In genomic region chr2:73264611-73265195, GRCm38 (mm10) we compare ENCODE assay signal across 10 mouse cellular contexts. TPM values are rescaled to one million over a fixed set of nuclear protein-coding genes. Genes with fewer than 3 reads are reported as not detected.
DNase-seq lines count a peak whose midpoint lies in the region; ATAC-seq and TF ChIP-seq lines count a peak whose summit lies in the region.
"Had no signal": no experiment of that assay in that cellular context is flagged by ENCODE, and none has a peak within 500 bp of the region (broad histone marks: within the 10 kb centered on the region; RNA-seq: fewer than 3 reads in every experiment).

No protein-coding gene starts in this region.

- no peak for ATAC-seq in heart, embryonic 13.5 days (ENCODE audit: extremely low read depth, insufficient number of reproducible peaks, low FRiP score, low TSS enrichment)
- ATAC-seq in hindbrain, embryonic 13.5 days (ENCODE audit: low FRiP score), result no peak
- no peak for ATAC-seq in midbrain, embryonic 14.5 days (ENCODE audit: low FRiP score, low TSS enrichment)

- H3K9me3 ChIP-seq in heart, embryonic 13.5 days, result peaks cover 3% of the 10 kb centered on the region; the same call in 1 of the 2 replicates
- 0 out of 2 replicates have a peak, but pooled peaks cover 3% of the 10 kb centered on the region for H3K9me3 ChIP-seq in hindbrain, embryonic 13.5 days
- H3K9me3 ChIP-seq in midbrain, embryonic 14.5 days (ENCODE audit: control insufficient read depth, low read length), result no peaks in the 10 kb centered on the region

- TF ChIP-seq POLR2A in bone marrow macrophage, adult 2 months (IDR thresholded peaks at IDR 0.05; ENCODE audit: borderline replicate concordance, low read depth, low read length), result no peak

- peaks cover 29% of the 10 kb centered on the region for H3K4me1 ChIP-seq in heart, embryonic 13.5 days
- no peaks in the 10 kb centered on the region for H3K4me1 ChIP-seq in bone marrow macrophage, adult 2 months (ENCODE audit: control insufficient read depth, insufficient read depth, low read length)
- peaks cover 14% of the 10 kb centered on the region for H3K4me1 ChIP-seq in hindbrain, embryonic 13.5 days (replicated peaks)
- H3K4me1 ChIP-seq in midbrain, embryonic 14.5 days (ENCODE audit: control insufficient read depth, insufficient read depth, low read length), result peaks cover 6% of the 10 kb centered on the region; the same call in 1 of the 2 replicates

- TF ChIP-seq CTCF in bone marrow macrophage, adult 2 months (IDR thresholded peaks at IDR 0.05; ENCODE audit: low read depth, low read length), result no peak

- H3K9ac ChIP-seq in heart, embryonic 13.5 days, result peak overlapping the region; percentile 73
- H3K9ac ChIP-seq in hindbrain, embryonic 13.5 days, result no peak overlapping the region
- no peak overlapping the region for H3K9ac ChIP-seq in midbrain, embryonic 14.5 days (replicated peaks; ENCODE audit: low read length)

- no peak for DNase-seq in heart, adult 9 months (ENCODE audit: low spot score in 2 of 2)
- DNase-seq in midbrain, embryonic 14.5 days, result peak; percentile 24
- no peak for DNase-seq in spleen, postnatal 36 days (ENCODE audit: low spot score in 2 of 2)
- DNase-seq in adrenal gland, postnatal 14 days, result no peak
- no peak for DNase-seq in T-cell, adult 2 months (ENCODE audit: low spot score)
- DNase-seq: right cerebral cortex, postnatal 14 days had no signal

- H3K27me3 ChIP-seq in heart, embryonic 13.5 days (replicated peaks), result peaks cover 76% of the 10 kb centered on the region
- peaks cover 80% of the 10 kb centered on the region for H3K27me3 ChIP-seq in hindbrain, embryonic 13.5 days
- H3K27me3 ChIP-seq in midbrain, embryonic 14.5 days (ENCODE audit: control insufficient read depth, insufficient read depth, low read length), result peaks cover 72% of the 10 kb centered on the region

- no peak overlapping the region for H3K27ac ChIP-seq in heart, embryonic 13.5 days (replicated peaks)
- H3K27ac ChIP-seq in bone marrow macrophage, adult 2 months (ENCODE audit: insufficient read depth, low read depth, low read length), result no peak overlapping the region
- H3K27ac ChIP-seq in hindbrain, embryonic 13.5 days, result no peak overlapping the region
- H3K27ac ChIP-seq in midbrain, embryonic 14.5 days (replicated peaks; ENCODE audit: low read depth, low read length), result no peak overlapping the region

- peak overlapping the region; percentile 55 for H3K4me3 ChIP-seq in heart, embryonic 13.5 days
- peak overlapping the region; percentile 1; the same call in 1 of the 2 replicates for H3K4me3 ChIP-seq in bone marrow macrophage, adult 2 months (ENCODE audit: insufficient read depth, low read length)
- no peak overlapping the region for H3K4me3 ChIP-seq in hindbrain, embryonic 13.5 days
- H3K4me3 ChIP-seq in midbrain, embryonic 14.5 days (replicated peaks; ENCODE audit: low read depth, low read length), result no peak overlapping the region

- WGBS in heart, embryonic 13.5 days, result 7% methylated on average over 11 of the region's 11 CpGs
- 10% methylated on average over 11 of the region's 11 CpGs for WGBS in hindbrain, embryonic 13.5 days
- WGBS in midbrain, embryonic 14.5 days, result 8% methylated on average over 11 of the region's 11 CpGs

- H3K36me3 ChIP-seq in heart, embryonic 13.5 days, result no peaks in the 10 kb centered on the region
- H3K36me3 ChIP-seq in hindbrain, embryonic 13.5 days, result no peaks in the 10 kb centered on the region
- H3K36me3 ChIP-seq in midbrain, embryonic 14.5 days (ENCODE audit: control insufficient read depth, insufficient read depth, low read length), result no peaks in the 10 kb centered on the region

- peak overlapping the region; percentile 84 for H3K4me2 ChIP-seq in heart, embryonic 13.5 days
- peak overlapping the region; percentile 51 for H3K4me2 ChIP-seq in hindbrain, embryonic 13.5 days
- H3K4me2 ChIP-seq in midbrain, embryonic 14.5 days (ENCODE audit: low read length), result peak overlapping the region; percentile 48; the same call in 1 of the 2 replicates

RNA-seq across cellular contexts. Expression of gene Sp9, which starts 7.0 kb away (rescaled TPM):
- 0.04 TPM in 1 of 2 replicates, not detected in the other for polyA plus RNA-seq in heart, embryonic 13.5 days (2015; fragmentation: Nextera tagmentation; extraction: Ambion mirVana)
- polyA plus RNA-seq in bone marrow macrophage, adult 2 months (2012; ENCODE audit: insufficient read depth, insufficient read length, missing spikeins), result not detected in 2 replicates
- 1.7 and 2.1 TPM in 2 replicates for polyA plus RNA-seq in hindbrain, embryonic 13.5 days (2015; fragmentation: Nextera tagmentation; extraction: Ambion mirVana)
- polyA plus RNA-seq in midbrain, embryonic 14.5 days (2014; fragmentation: Nextera tagmentation; extraction: Ambion mirVana), result 2.2 and 2.8 TPM in 2 replicates
- total RNA-seq in adrenal gland, postnatal 14 days (2021), result not detected in 2 replicates
- polyA plus RNA-seq: liver, embryonic 16.5 days had no signal

RNA-seq across cellular contexts. Expression of gene Ola1, which starts 46.0 kb away (rescaled TPM):
- polyA plus RNA-seq in heart, embryonic 13.5 days (2015; fragmentation: Nextera tagmentation; extraction: Ambion mirVana), result 64.1 and 69.6 TPM in 2 replicates
- 60.5 and 62.8 TPM in 2 replicates for polyA plus RNA-seq in bone marrow macrophage, adult 2 months (2012; ENCODE audit: insufficient read depth, insufficient read length, missing spikeins)
- 91.7 and 93.5 TPM in 2 replicates for polyA plus RNA-seq in hindbrain, embryonic 13.5 days (2015; fragmentation: Nextera tagmentation; extraction: Ambion mirVana)
- polyA plus RNA-seq in midbrain, embryonic 14.5 days (2014; fragmentation: Nextera tagmentation; extraction: Ambion mirVana), result 85.3 and 91.9 TPM in 2 replicates
- total RNA-seq in adrenal gland, postnatal 14 days (2021), result 45.0 and 47.3 TPM in 2 replicates

RNA-seq across cellular contexts. Expression of gene Scrn3, which starts 47.7 kb away (rescaled TPM):
- 12.0 and 14.3 TPM in 2 replicates for polyA plus RNA-seq in heart, embryonic 13.5 days (2015; fragmentation: Nextera tagmentation; extraction: Ambion mirVana)
- 15.3 and 18.0 TPM in 2 replicates for polyA plus RNA-seq in bone marrow macrophage, adult 2 months (2012; ENCODE audit: insufficient read depth, insufficient read length, missing spikeins)
- 9.0 and 9.9 TPM in 2 replicates for polyA plus RNA-seq in hindbrain, embryonic 13.5 days (2015; fragmentation: Nextera tagmentation; extraction: Ambion mirVana)
- polyA plus RNA-seq in midbrain, embryonic 14.5 days (2014; fragmentation: Nextera tagmentation; extraction: Ambion mirVana), result 4.2 and 7.9 TPM in 2 replicates
- 17.6 and 20.3 TPM in 2 replicates for total RNA-seq in adrenal gland, postnatal 14 days (2021)

RNA-seq across cellular contexts. Expression of gene Cir1, which starts 47.8 kb away (rescaled TPM):
- 14.5 and 16.9 TPM in 2 replicates for polyA plus RNA-seq in heart, embryonic 13.5 days (2015; fragmentation: Nextera tagmentation; extraction: Ambion mirVana)
- 24.1 and 25.4 TPM in 2 replicates for polyA plus RNA-seq in bone marrow macrophage, adult 2 months (2012; ENCODE audit: insufficient read depth, insufficient read length, missing spikeins)
- polyA plus RNA-seq in hindbrain, embryonic 13.5 days (2015; fragmentation: Nextera tagmentation; extraction: Ambion mirVana), result 31.9 and 33.0 TPM in 2 replicates
- polyA plus RNA-seq in midbrain, embryonic 14.5 days (2014; fragmentation: Nextera tagmentation; extraction: Ambion mirVana), result 26.4 and 30.1 TPM in 2 replicates
- total RNA-seq in adrenal gland, postnatal 14 days (2021), result 18.6 and 22.0 TPM in 2 replicates

Comparison
In these comparisons a context has a peak if more than half of its experiments do, and no peak if none do; other contexts are left out.
1. H3K4me3 ChIP-seq: peak in heart, embryonic 13.5 days (single experiment) and bone marrow macrophage, adult 2 months (single experiment); none in hindbrain, embryonic 13.5 days (single experiment) and midbrain, embryonic 14.5 days (single experiment).
2. Peak in every context shown above with its lines, with median percentiles within 50 percentile points of each other: H3K4me2 ChIP-seq.